Mouse (Mus musculus) bone marrow, adult 2 months (tissue): ENCODE data around the gene Jun. TPM values are rescaled to one million over a fixed set of nuclear protein-coding genes. Genes with fewer than 3 reads are reported as not detected.

ENCODE experiments used
- H3K27ac ChIP-seq: fragments of 200-500 bp; 2 replicates; pipeline ENCODE4 v1.5.1; 2012; ENCODE audit warnings: low read depth, mild to moderate bottlenecking, control low read depth, inconsistent platforms, low read length; ENCODE audit not compliant: control insufficient read depth, poor library complexity, insufficient read depth
- H3K4me1 ChIP-seq: fragments of 200-500 bp; 2 replicates; pipeline ENCODE4 v1.6.1; 2011; ENCODE audit warnings: low read length; ENCODE audit not compliant: control insufficient read depth, insufficient read depth
- H3K4me3 ChIP-seq: fragments of 200-500 bp; replicated peaks from 2 replicates; pipeline ENCODE3; 2011; ENCODE audit warnings: mild to moderate bottlenecking, low read depth, low read length, control low read depth; ENCODE audit not compliant: control insufficient read depth
- CTCF ChIP-seq: fragments of 200-500 bp; IDR thresholded peaks from 2 replicates; pipeline ENCODE4 v1.5.1; 2011; ENCODE audit warnings: low read length, control low read depth; ENCODE audit not compliant: control insufficient read depth, insufficient read depth
- POLR2A ChIP-seq: fragments of 200-500 bp; IDR thresholded peaks from 2 replicates; pipeline ENCODE4 v1.6.1; 2011; ENCODE audit warnings: low read depth, mild to moderate bottlenecking, control low read depth, low read length, borderline replicate concordance; ENCODE audit not compliant: control insufficient read depth
- WGBS: fragments of 180-500 bp; shearing (Covaris S2); methylation state at CpG from one replicate; pipeline ENCODE4 v1.1.7; 2018; 5-methylcytosine and 5-hydroxymethylcytosine counted together
- polyA plus RNA-seq: library from polyadenylated mRNA; stranded (reverse); fragments of >200 nt; gene quantifications from 2 replicates; pipeline ENCODE4 v1.2.4, GENCODE M21; 2011; ENCODE audit warnings: low replicate concordance; ENCODE audit not compliant: missing spikeins, insufficient read depth, insufficient read length

Gene Jun
- polyA plus RNA-seq, 1 experiment = 6.9 TPM

DNA sequence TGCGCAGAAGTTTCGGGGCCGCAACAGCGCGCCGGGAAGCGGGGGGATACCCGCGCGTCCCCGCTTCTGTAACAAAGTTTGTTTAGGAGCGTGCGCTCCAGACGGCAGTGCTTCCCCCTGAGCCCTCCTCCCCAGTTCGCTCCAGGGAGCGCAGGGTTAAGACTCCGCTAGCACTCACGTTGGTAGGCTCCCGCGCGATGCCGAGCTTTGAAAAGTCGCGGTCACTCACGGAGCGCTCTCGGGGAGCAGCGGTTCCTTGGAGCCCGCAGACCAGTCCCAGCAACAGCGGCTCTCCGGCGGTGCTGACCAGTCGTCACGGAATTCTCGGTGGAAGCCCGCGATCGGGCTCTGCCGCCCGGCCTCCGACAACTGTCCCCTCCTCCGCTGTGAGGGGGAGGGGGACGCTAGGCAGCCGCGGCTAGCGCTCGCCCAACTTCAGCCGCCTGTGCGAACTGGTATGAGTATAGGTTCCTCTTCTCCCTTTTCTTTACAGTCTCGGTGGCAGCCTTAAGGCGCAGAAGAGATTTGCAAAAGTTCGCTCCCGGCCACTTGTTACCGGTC, 631 bp downstream of the Jun start:
- Histone ChIP-seq H3K4me3 (peak overlapping the region; percentile 79), H3K27ac (peak overlapping the region; percentile 92), H3K4me1 (peaks cover 3% of the 10 kb centered on the region; the same call in 1 of the 2 replicates)
- under 1% methylated on average over 54 of the region's 54 CpGs for WGBS
- TF ChIP-seq POLR2A (0 out of 2 replicates have a peak, but pooled peaks have one; percentile 20), CTCF (no peak)

DNA sequence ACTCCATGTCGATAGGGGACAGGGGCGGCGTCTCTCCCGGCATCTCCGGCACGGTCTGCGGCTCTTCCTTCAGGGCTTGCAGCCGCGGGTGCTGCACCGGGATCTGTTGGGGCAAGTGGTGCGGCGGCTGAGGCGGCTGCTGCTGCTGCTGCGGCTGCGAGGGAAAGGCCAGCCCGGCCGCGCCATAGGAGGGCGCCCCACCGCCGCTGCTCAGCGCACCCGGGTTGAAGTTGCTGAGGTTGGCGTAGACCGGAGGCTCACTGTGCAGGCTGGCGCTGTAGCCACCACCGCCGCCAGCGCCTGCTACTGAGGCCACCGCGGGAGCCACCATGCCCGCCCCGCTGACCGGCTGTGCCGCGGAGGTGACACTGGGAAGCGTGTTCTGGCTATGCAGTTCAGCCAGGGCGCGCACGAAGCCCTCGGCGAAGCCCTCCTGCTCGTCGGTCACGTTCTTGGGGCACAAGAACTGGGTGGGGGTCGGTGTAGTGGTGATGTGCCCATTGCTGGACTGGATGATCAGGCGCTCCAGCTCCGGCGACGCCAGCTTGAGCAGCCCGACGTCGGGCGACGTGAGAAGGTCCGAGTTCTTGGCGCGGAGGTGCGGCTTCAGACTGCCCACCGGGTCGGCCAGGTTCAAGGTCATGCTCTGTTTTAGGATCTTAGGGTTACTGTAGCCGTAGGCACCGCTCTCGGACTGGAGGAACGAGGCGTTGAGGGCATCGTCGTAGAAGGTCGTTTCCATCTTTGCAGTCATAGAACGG, 1.3 kb downstream of the Jun start:
- TF ChIP-seq POLR2A = 0 out of 2 replicates have a peak, but pooled peaks have one; percentile 38
- peak; percentile 58 for TF ChIP-seq CTCF
- Histone ChIP-seq H3K4me1 (peaks cover 3% of the 10 kb centered on the region; the same call in 1 of the 2 replicates), H3K4me3 (peak overlapping the region; percentile 79), H3K27ac (peak overlapping the region; percentile 92)
- under 1% methylated on average over 70 of the region's 70 CpGs for WGBS

DNA sequence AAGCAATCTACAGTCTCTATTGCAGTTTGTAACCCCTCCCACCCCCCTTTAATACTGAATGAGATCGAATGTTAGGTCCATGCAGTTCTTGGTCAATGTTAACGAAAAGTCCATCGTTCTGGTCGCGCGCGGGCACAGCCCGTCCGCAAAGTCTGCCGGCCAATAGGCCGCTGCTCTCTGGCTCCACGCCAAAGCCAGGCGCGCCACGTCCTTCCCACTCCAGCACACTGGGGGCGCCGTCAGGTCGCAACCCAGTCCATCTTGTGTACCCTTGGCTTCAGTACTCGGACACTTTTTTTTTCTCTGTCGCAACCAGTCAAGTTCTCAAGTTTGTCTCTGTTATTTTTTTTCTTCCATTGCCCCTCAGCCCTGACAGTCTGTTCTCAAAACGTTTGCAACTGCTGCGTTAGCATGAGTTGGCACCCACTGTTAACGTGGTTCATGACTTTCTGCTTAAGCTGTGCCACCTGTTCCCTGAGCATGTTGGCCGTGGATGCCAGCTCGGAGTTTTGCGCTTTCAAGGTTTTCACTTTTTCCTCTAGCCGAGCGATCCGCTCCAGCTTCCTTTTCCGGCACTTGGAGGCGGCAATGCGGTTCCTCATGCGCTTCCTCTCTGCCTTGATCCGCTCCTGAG, 2.0 kb downstream of the Jun start:
- no peak for TF ChIP-seq CTCF
- TF ChIP-seq POLR2A = no peak
- Histone ChIP-seq H3K27ac (peak overlapping the region; percentile 59; the same call in 1 of the 2 replicates), H3K4me3 (peak overlapping the region; percentile 79), H3K4me1 (peaks cover 3% of the 10 kb centered on the region; the same call in 1 of the 2 replicates)
- under 1% methylated on average over 34 of the region's 34 CpGs for WGBS

DNA sequence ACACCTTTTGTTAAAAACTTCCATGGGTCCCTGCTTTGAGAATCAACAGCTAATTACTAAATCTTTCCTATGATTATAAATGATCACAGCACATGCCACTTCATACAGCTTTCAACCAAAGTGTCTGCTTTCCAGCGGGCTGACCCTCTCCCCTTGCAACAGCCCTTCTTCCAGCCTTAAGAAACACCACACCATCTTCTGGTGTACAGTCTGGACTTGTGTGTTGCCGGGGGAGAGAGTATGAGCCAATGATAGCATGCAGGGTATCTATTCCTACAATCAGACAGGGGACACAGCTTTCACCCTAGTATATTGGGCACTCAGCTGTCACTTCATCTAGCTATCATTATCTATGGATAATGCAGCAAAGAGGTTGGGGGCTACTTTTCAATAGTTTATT, 2.9 kb downstream of the Jun start:
- H3K27ac ChIP-seq = no peak overlapping the region
- WGBS = 75% methylated on average over 2 of the region's 2 CpGs
- H3K4me1 ChIP-seq = peaks cover 3% of the 10 kb centered on the region; the same call in 1 of the 2 replicates
- no peak for TF ChIP-seq POLR2A
- H3K4me3 ChIP-seq = no peak overlapping the region

DNA sequence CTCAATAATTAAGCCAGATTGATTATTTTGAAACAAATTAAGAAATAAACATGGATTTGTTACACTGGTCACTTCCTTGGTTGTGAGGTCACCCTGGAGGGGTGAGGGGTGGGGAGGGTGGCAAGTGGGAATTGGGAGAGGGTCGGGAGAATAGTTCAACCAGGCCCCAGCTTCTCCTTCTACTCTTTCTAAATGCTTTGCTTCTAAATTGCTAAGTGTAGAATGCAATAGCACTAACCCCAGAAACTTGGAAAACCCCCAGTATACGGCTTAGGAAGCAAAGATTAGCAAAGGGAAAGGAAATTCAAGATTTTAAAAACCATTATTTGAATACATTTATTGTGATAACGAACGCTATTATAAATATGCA, 3.3 kb downstream of the Jun start:
- peaks cover 3% of the 10 kb centered on the region; the same call in 1 of the 2 replicates for H3K4me1 ChIP-seq
- no peak overlapping the region for H3K4me3 ChIP-seq
- no peak for TF ChIP-seq CTCF
- no peak for TF ChIP-seq POLR2A
- WGBS = 80% methylated on average over 4 of the region's 4 CpGs
- H3K27ac ChIP-seq = no peak overlapping the region

DNA sequence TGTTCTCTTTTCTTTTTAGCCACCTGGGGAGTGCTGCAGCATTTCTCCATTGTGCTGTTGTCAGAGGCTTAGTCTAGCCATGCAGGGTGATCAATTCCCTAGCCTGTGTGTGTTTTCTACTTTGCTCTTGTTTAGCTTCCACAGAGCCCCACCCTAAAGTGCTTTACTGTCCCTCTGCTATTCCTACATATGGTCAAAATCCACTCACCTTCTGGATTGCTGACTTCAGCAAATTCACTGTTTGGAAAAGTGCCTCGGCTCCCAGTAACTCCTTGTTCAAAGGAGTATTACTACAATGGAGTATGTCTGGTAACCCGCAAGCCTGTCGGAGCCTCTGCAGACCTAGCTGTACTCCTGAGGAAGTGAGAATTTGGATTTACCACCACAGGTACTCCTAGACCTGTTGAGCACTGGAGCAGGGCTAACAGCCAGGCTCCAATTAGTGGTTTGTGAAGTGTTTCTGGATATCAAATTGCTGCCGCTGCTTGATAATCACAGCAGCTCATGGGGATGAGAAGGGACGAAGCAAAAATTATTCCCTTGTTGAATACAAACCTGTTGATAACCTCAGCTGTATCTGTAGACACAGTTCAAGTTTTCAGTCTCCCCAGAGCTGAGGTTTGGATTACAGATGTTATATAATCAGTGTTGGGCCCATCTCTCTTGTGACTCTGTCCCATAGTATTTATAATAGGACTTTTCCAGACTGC, 3.8 kb downstream of the Jun start:
- Histone ChIP-seq H3K27ac (no peak overlapping the region), H3K4me1 (peaks cover 3% of the 10 kb centered on the region; the same call in 1 of the 2 replicates), H3K4me3 (no peak overlapping the region)
- 83% methylated on average over 5 of the region's 5 CpGs for WGBS
- TF ChIP-seq CTCF (no peak), POLR2A (no peak)

DNA sequence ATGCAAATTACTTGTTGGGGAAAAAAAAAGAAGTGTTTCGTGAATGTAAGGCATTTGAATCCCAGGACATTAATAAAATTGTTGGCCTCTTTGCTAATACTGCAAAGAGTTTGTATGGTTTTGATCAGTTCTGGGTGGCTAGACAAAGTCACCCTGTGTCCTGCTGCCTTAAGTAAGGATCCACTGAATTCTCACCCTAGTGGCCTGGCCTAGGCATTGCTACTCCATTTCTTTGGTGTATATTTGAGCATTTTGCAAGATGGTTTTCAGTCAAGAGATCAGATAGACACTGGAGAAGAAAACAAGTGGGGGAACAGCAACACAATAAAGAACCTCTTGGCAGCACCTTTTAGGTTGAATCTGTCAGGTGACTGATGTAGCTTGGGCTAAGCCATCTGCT, 6.9 kb downstream of the Jun start:
- Histone ChIP-seq H3K27ac (no peak overlapping the region), H3K4me1 (peaks cover 3% of the 10 kb centered on the region; the same call in 1 of the 2 replicates), H3K4me3 (no peak overlapping the region)
- TF ChIP-seq POLR2A (no peak), CTCF (no peak)
- 86% methylated on average over 1 of the region's 1 CpGs for WGBS

DNA sequence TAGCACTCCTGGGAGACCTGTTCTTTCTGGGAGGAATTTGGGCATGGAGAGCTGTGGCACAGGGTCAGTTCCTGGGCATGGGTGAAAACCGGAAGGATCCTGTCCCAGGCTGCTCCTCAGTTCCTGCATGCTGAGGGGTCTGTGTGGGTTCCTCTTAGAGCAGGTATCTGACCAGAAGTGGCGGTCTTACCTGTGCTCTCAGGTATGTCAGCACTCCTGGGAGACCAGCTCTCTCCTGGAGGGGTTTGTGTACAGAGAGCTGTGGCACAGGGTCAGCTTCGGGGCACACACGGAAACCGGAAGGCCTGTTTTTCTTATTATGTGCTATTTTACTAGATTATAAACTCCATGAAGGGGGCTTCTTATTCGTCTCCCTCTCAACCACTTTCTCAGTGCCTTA, 7.3 kb downstream of the Jun start:
- Histone ChIP-seq H3K4me3 (no peak overlapping the region), H3K4me1 (no peaks in the 10 kb centered on the region), H3K27ac (no peak overlapping the region)
- WGBS = 83% methylated on average over 6 of the region's 6 CpGs
- no peak for TF ChIP-seq POLR2A
- no peak for TF ChIP-seq CTCF
